Mouse (Mus musculus) embryonic facial prominence, embryonic 10.5 days (tissue): ENCODE measurements around the gene Grk1. TPM values are rescaled to one million over a fixed set of nuclear protein-coding genes. Genes with fewer than 3 reads are reported as not detected.

Source experiments
- DNase-seq: peaks from one replicate; pipeline ENCODE4 v3.0.0-alpha.2; 2017; ENCODE audit warnings: low spot score
- H3K27ac ChIP-seq: fragments of 300-500 bp; sonication (generic); replicated peaks from 2 replicates; pipeline ENCODE4 v1.5.1; 2016; ENCODE audit warnings: mild to moderate bottlenecking
- H3K27me3 ChIP-seq: fragments of 300-500 bp; sonication (generic); replicated peaks from 2 replicates; pipeline ENCODE4 v1.6.1; 2016; ENCODE audit warnings: low read depth, mild to moderate bottlenecking; ENCODE audit not compliant: poor library complexity, severe bottlenecking
- H3K36me3 ChIP-seq: fragments of 300-500 bp; sonication (generic); replicated peaks from 2 replicates; pipeline ENCODE4 v1.6.1; 2016; ENCODE audit warnings: mild to moderate bottlenecking, moderate library complexity
- H3K4me1 ChIP-seq: fragments of 300-500 bp; sonication (generic); 2 replicates; pipeline ENCODE4 v1.6.1; 2016
- H3K4me3 ChIP-seq: fragments of 300-500 bp; sonication (generic); 2 replicates; pipeline ENCODE4 v1.5.1; 2016; ENCODE audit warnings: mild to moderate bottlenecking, moderate library complexity
- H3K9me3 ChIP-seq: fragments of 300-500 bp; sonication (generic); 2 replicates; pipeline ENCODE4 v1.6.1; 2016; ENCODE audit warnings: mild to moderate bottlenecking
- WGBS: fragments of 180-500 bp; shearing (Covaris S2); methylation state at CpG from one replicate; pipeline ENCODE4 v1.1.7; 2016; 5-methylcytosine and 5-hydroxymethylcytosine counted together
- polyA plus RNA-seq: library from polyadenylated mRNA; unstranded; fragments of >200 nt; fragmentation: Nextera tagmentation; extraction: Ambion mirVana; gene quantifications from 2 replicates; pipeline ENCODE4 v1.2.1, GENCODE M21; 2016

The Grk1 gene
- polyA plus RNA-seq, 1 experiment from 2014 or later, result 0.02 TPM

DNA sequence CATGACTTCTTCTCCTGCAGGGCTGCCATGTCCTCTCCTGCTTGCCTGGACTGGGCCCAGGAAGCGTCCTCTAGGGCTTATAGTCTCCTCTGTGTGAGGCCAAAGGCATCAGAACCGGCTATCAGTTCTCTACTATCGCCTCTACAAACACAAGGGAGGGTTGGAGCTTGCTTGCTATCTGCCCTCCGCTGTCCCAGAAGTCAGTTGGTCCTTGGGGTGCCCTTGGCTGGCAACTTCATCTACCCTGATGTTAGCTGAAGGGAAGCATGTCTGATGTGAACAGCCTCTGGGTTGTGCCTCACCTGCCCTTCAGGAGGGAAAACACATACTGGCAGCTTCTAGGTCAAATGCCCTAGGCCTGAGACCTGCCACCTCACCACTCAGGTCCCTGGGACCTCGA lies 8.2 kb upstream of the Grk1 start, which contains the start of gene Atp4b:
Gene Atp4b (minus strand): TSS at position 101 of the 400 bp plus-strand sequence.
- WGBS, result 78% methylated on average over 5 of the region's 5 CpGs
- H3K4me1 ChIP-seq, result no peaks in the 10 kb centered on the region
- no peaks in the 10 kb centered on the region for H3K27me3 ChIP-seq
- no peak within 1 kb of the TSS for H3K27ac ChIP-seq
- no peak within 1 kb of the TSS for H3K4me3 ChIP-seq
- no peaks in the 10 kb centered on the region for H3K9me3 ChIP-seq
- DNase-seq, result no peak
- H3K36me3 ChIP-seq, result no peaks in the 10 kb centered on the region

DNA sequence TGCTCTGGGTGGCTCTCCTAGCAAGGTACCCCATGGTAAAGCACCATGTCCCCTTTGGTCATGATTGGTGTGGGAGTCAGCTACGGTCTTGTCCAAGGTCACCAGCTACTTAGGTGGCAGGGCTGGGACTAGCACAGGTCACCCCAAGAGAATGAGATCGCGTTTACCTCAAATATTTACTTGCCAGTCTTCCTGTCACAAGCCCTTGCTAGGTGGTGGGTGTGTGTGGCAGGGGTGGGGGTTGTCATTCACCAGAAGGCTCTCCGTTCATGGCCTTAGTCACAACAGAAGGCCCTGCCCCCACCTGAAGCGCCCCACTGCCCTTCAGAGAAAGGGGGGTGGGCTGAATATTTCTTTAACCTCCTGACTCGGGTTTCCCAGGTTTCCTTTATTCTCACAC lies 1.4 kb upstream of the Grk1 start:
- Histone ChIP-seq H3K4me1 (no peaks in the 10 kb centered on the region), H3K27ac (no peak overlapping the region), H3K36me3 (no peaks in the 10 kb centered on the region), H3K9me3 (no peaks in the 10 kb centered on the region), H3K27me3 (no peaks in the 10 kb centered on the region), H3K4me3 (no peak overlapping the region)
- WGBS, result 65% methylated on average over 6 of the region's 6 CpGs
- DNase-seq, result no peak

DNA sequence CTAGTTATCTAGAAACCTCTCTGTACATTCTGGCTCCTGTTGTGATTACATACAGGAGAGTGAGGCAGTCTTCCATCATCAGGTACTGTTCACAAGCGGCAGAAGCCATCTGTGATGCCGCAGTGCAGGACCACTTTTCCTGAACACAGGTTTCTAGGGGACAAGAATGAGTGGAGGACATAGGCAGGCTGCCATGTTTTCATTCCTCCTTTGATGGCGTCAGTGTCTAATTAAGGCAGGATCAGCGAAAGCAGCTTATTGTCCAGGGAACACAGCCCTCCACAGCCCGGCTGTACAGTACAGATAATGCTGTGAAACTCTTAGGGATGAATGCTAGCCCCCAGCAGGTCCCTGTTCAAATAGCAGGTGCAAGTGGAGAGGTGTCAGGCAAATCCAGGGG lies 1.1 kb downstream of the Grk1 start:
- Histone ChIP-seq H3K27me3 (no peaks in the 10 kb centered on the region), H3K9me3 (no peaks in the 10 kb centered on the region), H3K27ac (no peak overlapping the region), H3K4me1 (no peaks in the 10 kb centered on the region), H3K4me3 (no peak overlapping the region), H3K36me3 (no peaks in the 10 kb centered on the region)
- no peak for DNase-seq
- WGBS, result 81% methylated on average over 5 of the region's 5 CpGs

DNA sequence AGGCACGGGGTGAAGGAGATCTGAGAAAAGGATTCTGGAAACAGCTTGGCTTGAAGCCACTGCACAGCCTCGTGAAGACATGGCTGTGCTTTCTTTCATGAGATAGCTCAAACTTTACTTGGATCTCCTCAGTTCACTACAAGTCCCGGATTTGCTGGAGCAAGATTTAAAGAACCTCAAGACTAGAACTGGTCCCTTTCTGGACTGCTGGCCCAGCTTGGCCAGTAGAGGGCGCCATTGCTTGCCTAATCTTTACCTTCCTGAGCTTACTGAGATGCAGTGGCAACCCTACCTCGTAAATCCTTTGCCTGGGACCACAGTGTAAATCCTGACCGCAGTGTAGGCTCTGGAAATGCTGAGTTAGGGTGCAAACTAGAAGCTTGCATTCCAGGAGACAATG lies 6.7 kb downstream of the Grk1 start:
- peak; percentile 78 for DNase-seq
- H3K27ac ChIP-seq, result no peak overlapping the region
- no peaks in the 10 kb centered on the region for H3K36me3 ChIP-seq
- no peaks in the 10 kb centered on the region for H3K4me1 ChIP-seq
- H3K27me3 ChIP-seq, result no peaks in the 10 kb centered on the region
- 33% methylated on average over 6 of the region's 6 CpGs for WGBS
- no peaks in the 10 kb centered on the region for H3K9me3 ChIP-seq
- no peak overlapping the region for H3K4me3 ChIP-seq

DNA sequence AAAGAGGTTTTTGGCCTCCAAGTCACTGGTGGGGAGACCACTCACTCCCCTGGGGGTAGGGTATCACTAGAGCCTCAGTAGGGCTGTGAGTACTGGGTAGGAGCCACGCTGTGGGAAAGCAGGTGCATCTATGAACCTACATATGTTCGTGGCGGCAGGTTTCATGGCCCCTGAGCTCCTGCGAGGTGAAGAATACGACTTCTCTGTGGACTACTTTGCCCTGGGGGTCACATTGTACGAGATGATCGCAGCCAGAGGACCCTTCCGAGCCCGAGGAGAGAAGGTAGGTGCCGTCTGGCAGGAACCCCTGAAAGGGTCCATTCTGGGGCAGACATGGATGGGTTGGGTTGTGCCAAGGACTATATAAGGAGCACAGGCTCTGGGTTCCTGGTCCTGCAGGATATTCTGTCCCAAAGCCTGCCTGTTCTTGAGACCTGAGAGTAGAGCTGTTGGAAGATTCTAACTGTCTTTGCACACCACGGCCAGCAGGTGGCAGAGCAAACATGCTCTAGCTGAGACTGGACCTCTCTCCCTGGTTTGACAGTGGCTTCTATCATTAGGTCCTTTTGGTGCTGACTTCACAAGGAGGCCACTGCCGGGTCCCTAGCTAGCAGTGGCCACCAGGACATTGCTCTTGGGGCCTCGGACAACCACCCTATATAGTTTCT lies 8.1 kb downstream of the Grk1 start:
- Histone ChIP-seq H3K4me3 (no peak overlapping the region), H3K36me3 (no peaks in the 10 kb centered on the region), H3K9me3 (no peaks in the 10 kb centered on the region), H3K4me1 (no peaks in the 10 kb centered on the region), H3K27ac (no peak overlapping the region), H3K27me3 (no peaks in the 10 kb centered on the region)
- whole genome bisulfite sequencing, result 61% methylated on average over 13 of the region's 13 CpGs
- DNase-seq, result peak; percentile 74

DNA sequence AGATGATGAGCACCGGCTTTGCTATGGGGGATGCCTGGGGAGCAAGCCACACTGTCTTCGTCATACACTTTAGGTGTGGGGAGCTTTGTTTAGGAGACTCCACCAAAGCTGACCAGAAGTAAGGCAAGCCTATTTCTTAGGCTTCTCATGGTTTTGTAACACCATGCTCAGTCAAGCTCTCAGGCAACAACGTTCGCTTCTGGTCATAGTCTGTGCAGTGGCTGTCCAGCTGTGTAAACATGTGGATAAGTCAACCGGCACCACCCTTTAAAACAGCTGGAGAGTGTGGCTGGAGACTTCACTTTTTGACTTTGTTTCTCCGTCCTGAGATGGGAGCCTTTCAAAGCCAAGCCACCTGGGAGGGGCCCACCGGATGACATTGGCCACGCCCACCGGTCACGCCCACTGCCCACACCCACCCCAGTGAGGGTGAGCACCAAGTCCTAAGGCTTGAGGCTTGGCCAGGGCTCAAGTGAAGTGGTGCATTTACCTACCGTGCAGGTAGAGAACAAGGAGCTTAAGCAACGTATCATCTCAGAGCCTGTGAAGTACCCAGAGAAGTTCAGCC lies 9.0 kb downstream of the Grk1 start:
- no peak for DNase-seq
- Histone ChIP-seq H3K9me3 (no peaks in the 10 kb centered on the region), H3K36me3 (no peaks in the 10 kb centered on the region), H3K4me1 (no peaks in the 10 kb centered on the region), H3K27me3 (no peaks in the 10 kb centered on the region), H3K27ac (no peak overlapping the region), H3K4me3 (no peak overlapping the region)
- WGBS, result 54% methylated on average over 12 of the region's 12 CpGs

DNA sequence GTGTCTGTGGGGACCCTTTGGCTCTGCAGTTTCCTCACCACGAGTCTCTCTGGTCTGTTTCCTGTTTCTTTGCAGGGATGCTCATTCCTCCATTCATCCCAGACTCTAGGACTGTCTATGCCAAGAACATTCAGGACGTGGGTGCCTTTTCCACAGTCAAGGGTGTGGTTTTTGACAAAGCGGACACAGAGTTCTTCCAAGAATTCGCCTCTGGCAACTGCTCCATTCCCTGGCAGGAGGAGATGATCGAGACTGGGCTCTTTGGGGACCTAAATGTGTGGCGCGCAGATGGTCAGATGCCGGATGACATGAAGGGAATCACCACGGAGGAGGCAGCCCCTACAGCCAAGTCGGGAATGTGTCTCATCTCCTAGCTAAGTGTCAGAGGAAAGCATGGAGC lies 11.0 kb downstream of the Grk1 start:
- DNase-seq, result no peak
- H3K36me3 ChIP-seq, result no peaks in the 10 kb centered on the region
- no peaks in the 10 kb centered on the region for H3K4me1 ChIP-seq
- H3K27me3 ChIP-seq, result no peaks in the 10 kb centered on the region
- H3K9me3 ChIP-seq, result no peaks in the 10 kb centered on the region
- H3K4me3 ChIP-seq, result no peak overlapping the region
- no peak overlapping the region for H3K27ac ChIP-seq
- WGBS, result 78% methylated on average over 10 of the region's 10 CpGs

DNA sequence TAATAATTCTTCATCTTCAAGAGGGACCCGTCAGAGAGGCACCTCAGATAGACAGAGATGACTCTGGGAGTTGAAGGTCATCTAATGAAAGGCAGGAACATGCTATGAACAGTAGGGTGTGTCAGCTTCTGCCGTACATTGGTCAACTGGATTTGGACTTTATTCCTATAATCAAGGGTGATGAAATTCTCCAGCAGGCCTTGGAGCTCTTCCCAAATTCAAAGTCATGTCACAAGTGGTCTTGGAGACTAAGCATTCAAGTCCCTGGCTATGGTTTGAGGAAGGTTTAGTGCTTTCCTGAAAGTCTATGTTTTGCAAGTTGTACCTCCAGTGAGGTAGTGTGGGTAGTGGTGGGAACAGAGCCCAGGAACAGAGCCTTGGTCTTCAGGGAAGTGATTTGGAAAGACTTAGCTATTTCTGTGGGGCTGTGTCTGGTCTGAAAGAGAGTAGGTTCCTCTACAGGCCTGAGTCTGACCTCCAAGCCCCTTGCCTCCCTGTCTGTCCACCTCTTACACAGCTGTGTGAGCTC lies 14.3 kb downstream of the Grk1 start:
- H3K9me3 ChIP-seq, result no peaks in the 10 kb centered on the region
- no peaks in the 10 kb centered on the region for H3K4me1 ChIP-seq
- 76% methylated on average over 2 of the region's 2 CpGs for WGBS
- H3K4me3 ChIP-seq, result no peak overlapping the region
- H3K36me3 ChIP-seq, result no peaks in the 10 kb centered on the region
- H3K27ac ChIP-seq, result no peak overlapping the region
- H3K27me3 ChIP-seq, result no peaks in the 10 kb centered on the region
- DNase-seq, result no peak

DNA sequence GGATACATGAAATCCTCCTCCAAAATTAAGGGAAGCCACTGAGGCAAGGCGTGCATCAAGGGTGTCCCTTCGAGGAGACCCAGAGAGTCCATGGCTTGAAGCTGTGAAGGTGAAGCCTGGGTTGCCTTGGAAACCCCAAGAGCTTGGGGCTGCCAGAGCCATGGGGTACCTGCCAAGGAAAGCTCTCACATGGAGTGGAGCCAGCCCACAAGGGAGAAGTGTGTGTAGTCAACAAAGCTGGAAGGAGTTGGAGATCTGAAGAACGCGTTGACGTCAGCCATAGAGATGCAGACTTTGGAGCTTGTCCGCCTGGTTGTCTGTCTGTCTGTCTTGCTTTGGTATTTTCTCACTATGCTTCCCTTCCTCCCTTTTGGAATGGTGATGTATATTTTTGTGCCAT lies 16.1 kb downstream of the Grk1 start:
- no peak overlapping the region for H3K4me3 ChIP-seq
- no peak overlapping the region for H3K27ac ChIP-seq
- H3K4me1 ChIP-seq, result no peaks in the 10 kb centered on the region
- H3K27me3 ChIP-seq, result no peaks in the 10 kb centered on the region
- DNase-seq, result no peak
- no peaks in the 10 kb centered on the region for H3K36me3 ChIP-seq
- 89% methylated on average over 6 of the region's 6 CpGs for WGBS
- H3K9me3 ChIP-seq, result no peaks in the 10 kb centered on the region

DNA sequence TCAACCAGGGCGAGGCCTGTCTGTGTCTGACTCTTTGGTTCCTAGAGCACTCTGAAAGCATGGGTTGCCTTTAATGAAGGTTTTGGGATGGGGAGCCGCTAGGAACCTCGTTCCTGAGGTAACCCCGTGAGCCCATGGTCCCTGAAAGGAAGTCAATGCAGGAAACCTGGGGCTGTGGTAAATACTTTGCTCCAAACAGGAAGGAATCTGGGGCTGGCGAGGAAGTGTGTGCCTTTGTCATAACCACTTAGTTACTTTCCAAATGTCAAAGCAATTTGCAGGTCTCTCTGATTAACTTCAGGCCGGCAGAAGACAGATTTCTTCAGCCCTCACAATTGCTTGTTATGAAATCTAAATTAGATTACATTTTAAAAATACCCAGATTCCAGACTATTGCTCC lies 22.5 kb downstream of the Grk1 start:
- no peak overlapping the region for H3K4me3 ChIP-seq
- no peaks in the 10 kb centered on the region for H3K4me1 ChIP-seq
- no peaks in the 10 kb centered on the region for H3K36me3 ChIP-seq
- no peak for DNase-seq
- no peaks in the 10 kb centered on the region for H3K9me3 ChIP-seq
- WGBS, result 80% methylated on average over 6 of the region's 6 CpGs
- H3K27me3 ChIP-seq, result no peaks in the 10 kb centered on the region
- H3K27ac ChIP-seq, result no peak overlapping the region

DNA sequence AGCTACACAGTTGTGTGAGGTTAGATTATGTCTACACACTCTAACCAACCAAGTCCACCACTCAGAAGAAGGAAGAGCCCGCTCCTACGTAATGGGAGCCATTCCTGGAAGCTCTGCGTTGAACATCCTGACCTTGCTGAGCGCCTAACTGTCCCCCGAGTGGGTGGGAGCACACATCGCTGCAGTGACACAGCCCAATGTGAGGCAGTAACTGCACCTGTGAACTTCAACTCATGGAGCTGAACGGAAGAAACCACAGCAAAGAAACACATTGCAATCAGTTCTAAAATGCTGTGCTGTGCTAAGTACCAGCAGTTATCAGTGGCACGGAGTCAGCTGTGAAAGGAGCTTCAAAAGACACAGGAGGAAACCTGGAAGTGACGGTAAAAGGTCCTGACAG lies 23.3 kb downstream of the Grk1 start:
- no peaks in the 10 kb centered on the region for H3K4me1 ChIP-seq
- H3K36me3 ChIP-seq, result no peaks in the 10 kb centered on the region
- H3K4me3 ChIP-seq, result no peak overlapping the region
- DNase-seq, result no peak
- 88% methylated on average over 9 of the region's 9 CpGs for WGBS
- H3K9me3 ChIP-seq, result no peaks in the 10 kb centered on the region
- 0 out of 2 replicates have a peak, but pooled peaks cover under 1% of the 10 kb centered on the region for H3K27me3 ChIP-seq
- H3K27ac ChIP-seq, result no peak overlapping the region

DNA sequence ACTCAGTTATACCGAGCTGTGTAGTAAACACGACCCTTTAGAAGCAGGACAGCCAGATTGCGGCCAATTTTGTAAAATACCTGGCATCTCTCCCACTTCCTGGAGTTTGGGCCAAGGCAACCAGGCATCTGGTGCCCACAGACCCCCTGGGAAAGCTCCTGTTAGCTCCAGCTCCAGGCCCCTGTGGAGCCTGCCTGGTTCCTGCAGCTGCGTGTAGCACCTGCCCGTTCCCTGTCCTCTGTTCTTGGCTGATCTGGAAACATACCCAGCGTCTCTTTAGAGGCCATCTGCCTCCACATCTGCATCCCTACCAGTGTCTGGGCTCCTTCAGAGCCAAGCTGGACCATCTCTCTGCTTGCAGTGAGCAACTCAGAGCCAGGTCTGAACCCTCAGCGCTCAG lies 25.5 kb downstream of the Grk1 start:
- WGBS, result 84% methylated on average over 7 of the region's 7 CpGs
- H3K36me3 ChIP-seq, result no peaks in the 10 kb centered on the region
- H3K4me3 ChIP-seq, result no peak overlapping the region
- no peak for DNase-seq
- H3K27me3 ChIP-seq, result peaks cover 22% of the 10 kb centered on the region
- H3K4me1 ChIP-seq, result peaks cover 5% of the 10 kb centered on the region
- H3K9me3 ChIP-seq, result no peaks in the 10 kb centered on the region
- no peak overlapping the region for H3K27ac ChIP-seq

DNA sequence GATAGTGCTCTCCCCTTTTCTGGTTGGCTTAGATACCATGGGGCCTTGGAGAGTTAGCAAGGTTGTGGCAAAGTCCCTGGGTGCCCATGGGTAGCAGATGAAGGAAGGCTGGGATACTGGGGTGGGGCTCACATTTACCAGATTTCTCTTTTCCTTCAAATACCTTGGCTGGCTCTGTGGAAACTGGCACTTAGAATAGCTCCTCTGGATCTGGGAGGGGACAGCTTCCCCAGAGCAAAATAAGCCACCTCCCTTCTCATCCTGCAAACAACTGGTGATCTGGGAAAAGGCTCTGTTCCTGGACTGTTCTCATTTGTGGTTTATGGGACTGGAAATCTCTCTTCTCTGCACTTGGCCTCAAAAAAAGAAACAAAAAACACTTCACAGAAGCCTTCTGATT lies 26.0 kb downstream of the Grk1 start:
- Histone ChIP-seq H3K27me3 (peaks cover 27% of the 10 kb centered on the region), H3K27ac (no peak overlapping the region), H3K9me3 (no peaks in the 10 kb centered on the region), H3K4me3 (no peak overlapping the region), H3K36me3 (no peaks in the 10 kb centered on the region), H3K4me1 (peaks cover 9% of the 10 kb centered on the region)
- DNase-seq, result no peak
